Mouse (Mus musculus): ENCODE data around the gene Cpn2. TPM values are rescaled to one million over a fixed set of nuclear protein-coding genes. Genes with fewer than 3 reads are reported as not detected.

Cpn2 gene
- polyA plus RNA-seq, 1 experiment, result 0.52 TPM

GRCm38 (mm10) chr16:30241623-30242022, 25.7 kb downstream of the Cpn2 start:
- Histone ChIP-seq H3K4me3 (ENCODE audit: insufficient read depth, low read depth, low read length) (no peak overlapping the region), H3K4me1 (ENCODE audit: control insufficient read depth, insufficient read depth, low read length) (peaks cover 5% of the 10 kb centered on the region; the same call in 1 of the 2 replicates), H3K36me3 (ENCODE audit: control insufficient read depth, insufficient read depth, low read length) (no peaks in the 10 kb centered on the region), H3K27me3 (replicated peaks; ENCODE audit: control insufficient read depth, insufficient read depth, low read length) (no peaks in the 10 kb centered on the region), H3K27ac (ENCODE audit: insufficient read depth, low read depth, low read length) (no peak overlapping the region)
- TF ChIP-seq POLR2A (IDR thresholded peaks at IDR 0.05; ENCODE audit: low read depth, low read length) (no peak), CTCF (conservative IDR thresholded peaks at IDR 0.05; ENCODE audit: insufficient read depth, insufficient read length, low read depth, low read length) (no peak)
- DNase-seq, result no peak
- 40% methylated on average over 2 of the region's 2 CpGs for WGBS

GRCm38 (mm10) chr16:30238791-30239190, 28.5 kb downstream of the Cpn2 start:
- H3K27ac ChIP-seq (ENCODE audit: insufficient read depth, low read depth, low read length), result no peak overlapping the region
- peaks cover 7% of the 10 kb centered on the region; the same call in 1 of the 2 replicates for H3K4me1 ChIP-seq (ENCODE audit: control insufficient read depth, insufficient read depth, low read length)
- H3K27me3 ChIP-seq (replicated peaks; ENCODE audit: control insufficient read depth, insufficient read depth, low read length), result no peaks in the 10 kb centered on the region
- peak; percentile 88 for DNase-seq
- no peaks in the 10 kb centered on the region for H3K36me3 ChIP-seq (ENCODE audit: control insufficient read depth, insufficient read depth, low read length)
- WGBS, result 51% methylated on average over 6 of the region's 6 CpGs
- H3K4me3 ChIP-seq (ENCODE audit: insufficient read depth, low read depth, low read length), result no peak overlapping the region
- no peak for TF ChIP-seq CTCF (conservative IDR thresholded peaks at IDR 0.05; ENCODE audit: insufficient read depth, insufficient read length, low read depth, low read length)
- no peak for TF ChIP-seq POLR2A (IDR thresholded peaks at IDR 0.05; ENCODE audit: low read depth, low read length)

- WGBS, result under 1% methylated on average over 33 of the region's 33 CpGs
Observed at GRCm38 (mm10) chr16:30236091-30236699, 31.1 kb downstream of the Cpn2 start.

GRCm38 (mm10) chr16:30235577-30235976, 31.7 kb downstream of the Cpn2 start:
- 76% methylated on average over 2 of the region's 2 CpGs for WGBS
- Histone ChIP-seq H3K4me3 (ENCODE audit: insufficient read depth, low read depth, low read length) (no peak overlapping the region), H3K4me1 (ENCODE audit: control insufficient read depth, insufficient read depth, low read length) (peaks cover 7% of the 10 kb centered on the region; the same call in 1 of the 2 replicates), H3K27ac (ENCODE audit: insufficient read depth, low read depth, low read length) (no peak overlapping the region), H3K27me3 (replicated peaks; ENCODE audit: control insufficient read depth, insufficient read depth, low read length) (no peaks in the 10 kb centered on the region), H3K36me3 (ENCODE audit: control insufficient read depth, insufficient read depth, low read length) (no peaks in the 10 kb centered on the region)
- TF ChIP-seq CTCF (conservative IDR thresholded peaks at IDR 0.05; ENCODE audit: insufficient read depth, insufficient read length, low read depth, low read length), result no peak
- no peak for TF ChIP-seq POLR2A (IDR thresholded peaks at IDR 0.05; ENCODE audit: low read depth, low read length)
- no peak for DNase-seq

More at GRCm38 (mm10) chr16:30236091-30236699, 31.1 kb downstream of the Cpn2 start:
- TF ChIP-seq CTCF (conservative IDR thresholded peaks at IDR 0.05; ENCODE audit: insufficient read depth, insufficient read length, low read depth, low read length) (peak; percentile 85), POLR2A (IDR thresholded peaks at IDR 0.05; ENCODE audit: low read depth, low read length) (no peak)
- H3K36me3 ChIP-seq (ENCODE audit: control insufficient read depth, insufficient read depth, low read length), result no peaks in the 10 kb centered on the region
- H3K4me3 ChIP-seq (ENCODE audit: insufficient read depth, low read depth, low read length), result peak overlapping the region; percentile 39
- peak; percentile 81 for DNase-seq
- no peaks in the 10 kb centered on the region for H3K27me3 ChIP-seq (replicated peaks; ENCODE audit: control insufficient read depth, insufficient read depth, low read length)
- no peak overlapping the region for H3K27ac ChIP-seq (ENCODE audit: insufficient read depth, low read depth, low read length)
- H3K4me1 ChIP-seq (ENCODE audit: control insufficient read depth, insufficient read depth, low read length), result peaks cover 7% of the 10 kb centered on the region; the same call in 1 of the 2 replicates

- TF ChIP-seq POLR2A (IDR thresholded peaks at IDR 0.05; ENCODE audit: low read depth, low read length), result no peak
- no peak for TF ChIP-seq CTCF (conservative IDR thresholded peaks at IDR 0.05; ENCODE audit: insufficient read depth, insufficient read length, low read depth, low read length)
- WGBS, result 76% methylated on average over 12 of the region's 12 CpGs
Observed at GRCm38 (mm10) chr16:30234636-30235546, 32.4 kb downstream of the Cpn2 start.

GRCm38 (mm10) chr16:30234077-30234476, 33.2 kb downstream of the Cpn2 start:
- no peak for DNase-seq
- H3K27ac ChIP-seq (ENCODE audit: insufficient read depth, low read depth, low read length), result no peak overlapping the region
- H3K36me3 ChIP-seq (ENCODE audit: control insufficient read depth, insufficient read depth, low read length), result no peaks in the 10 kb centered on the region
- TF ChIP-seq POLR2A (IDR thresholded peaks at IDR 0.05; ENCODE audit: low read depth, low read length), result no peak
- no peak for TF ChIP-seq CTCF (conservative IDR thresholded peaks at IDR 0.05; ENCODE audit: insufficient read depth, insufficient read length, low read depth, low read length)
- WGBS, result 63% methylated on average over 8 of the region's 8 CpGs
- H3K4me3 ChIP-seq (ENCODE audit: insufficient read depth, low read depth, low read length), result no peak overlapping the region
- no peaks in the 10 kb centered on the region for H3K27me3 ChIP-seq (replicated peaks; ENCODE audit: control insufficient read depth, insufficient read depth, low read length)
- peaks cover 5% of the 10 kb centered on the region; the same call in 1 of the 2 replicates for H3K4me1 ChIP-seq (ENCODE audit: control insufficient read depth, insufficient read depth, low read length)

More at GRCm38 (mm10) chr16:30234636-30235546, 32.4 kb downstream of the Cpn2 start:
- H3K27ac ChIP-seq (ENCODE audit: insufficient read depth, low read depth, low read length), result no peak overlapping the region
- peaks cover 7% of the 10 kb centered on the region; the same call in 1 of the 2 replicates for H3K4me1 ChIP-seq (ENCODE audit: control insufficient read depth, insufficient read depth, low read length)
- no peak for DNase-seq
- H3K36me3 ChIP-seq (ENCODE audit: control insufficient read depth, insufficient read depth, low read length), result no peaks in the 10 kb centered on the region
- H3K27me3 ChIP-seq (replicated peaks; ENCODE audit: control insufficient read depth, insufficient read depth, low read length), result no peaks in the 10 kb centered on the region
- no peak overlapping the region for H3K4me3 ChIP-seq (ENCODE audit: insufficient read depth, low read depth, low read length)

Measured in kidney, adult 2 months (tissue).